Mouse (Mus musculus): ENCODE data around the gene Ciz1.

Gene Ciz1

DNA sequence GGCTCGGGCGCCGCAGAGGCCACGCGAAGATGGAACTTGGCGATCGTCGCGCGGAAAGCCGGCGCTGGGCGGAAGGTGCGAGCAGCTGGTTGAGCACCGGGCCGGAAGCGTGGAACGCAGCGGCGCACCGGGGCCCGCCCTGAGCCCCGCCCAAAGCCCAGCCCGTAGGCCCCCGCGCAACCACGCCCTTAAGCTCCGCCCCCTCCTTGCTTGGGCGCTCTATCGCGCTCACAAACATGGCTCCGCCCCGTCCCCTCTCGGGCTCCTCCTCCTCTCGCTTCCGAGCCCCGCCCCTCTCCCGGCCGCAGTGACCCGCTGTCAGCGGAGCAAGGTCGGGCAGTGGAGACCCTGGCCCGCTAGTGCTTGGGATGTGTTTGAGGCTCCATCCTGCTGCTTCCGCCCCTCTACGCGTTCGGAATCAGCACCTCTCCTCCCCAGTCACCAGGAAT, 29.7 kb downstream of the Ciz1 start, which contains the start of gene 1110008P14Rik:
Gene 1110008P14Rik (minus strand): TSS at position 164 of the 449 bp plus-strand sequence.
- peak; percentile 95 for DNase-seq

DNA sequence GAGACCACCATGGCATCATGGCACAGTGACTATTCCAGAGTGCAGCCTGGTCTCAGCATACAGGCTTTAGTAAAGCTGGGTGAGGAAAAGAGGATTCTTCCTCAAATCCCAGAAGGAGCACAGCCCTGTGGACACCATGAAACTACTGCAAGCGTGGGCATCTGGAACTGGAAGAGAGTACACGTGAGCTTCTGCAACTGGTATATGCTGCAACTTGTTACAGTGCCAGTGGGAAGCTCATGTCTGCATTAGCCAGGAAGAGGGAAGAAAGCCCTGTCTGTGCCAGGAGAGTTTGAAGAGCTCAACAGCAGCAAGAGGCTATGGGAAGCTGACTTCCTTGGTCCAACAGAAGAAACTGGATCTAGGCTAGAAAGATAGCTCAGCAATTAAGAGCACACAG, 30.6 kb downstream of the Ciz1 start:
- DNase-seq: no peak

DNA sequence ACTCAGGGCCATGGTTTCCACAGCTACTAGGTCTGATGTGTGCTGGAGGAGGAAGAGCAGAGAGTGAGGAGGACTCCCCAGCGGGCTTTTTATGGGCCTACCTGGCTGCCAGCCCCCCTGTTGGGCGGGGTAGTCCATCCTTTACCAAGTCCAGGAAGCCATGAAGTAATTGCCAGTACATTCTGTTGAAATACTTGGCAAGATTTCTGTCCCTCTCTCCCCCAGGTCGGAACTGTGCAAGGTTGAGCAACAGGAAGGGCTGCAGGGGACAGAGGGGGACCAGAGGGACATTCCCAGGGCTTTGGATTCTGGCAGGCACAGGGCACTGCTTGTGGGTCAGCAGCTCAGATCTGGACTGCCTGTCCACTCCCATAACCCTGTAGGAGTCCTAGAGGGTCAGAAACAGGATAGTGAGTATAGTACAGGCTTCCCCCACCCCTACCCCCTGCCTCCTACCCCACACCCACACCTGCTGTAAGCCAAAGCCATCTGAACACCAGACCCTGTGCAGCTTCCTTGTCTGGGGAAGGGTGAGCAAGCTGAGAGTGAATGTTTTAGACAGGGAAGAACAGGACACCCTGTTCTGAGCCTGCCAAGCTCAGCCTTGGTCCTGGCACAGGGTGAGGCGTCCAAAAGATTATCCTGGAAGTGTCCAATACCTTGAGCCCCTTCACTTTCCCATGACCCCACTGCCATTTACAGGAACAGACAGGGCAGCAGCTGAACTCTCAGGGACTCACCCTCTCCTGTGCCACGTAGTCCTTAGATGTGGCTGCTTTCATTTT, 35.8 kb downstream of the Ciz1 start, which contains the start of gene Lcn2:
Gene Lcn2 (minus strand): TSS at position 547 of the 785 bp plus-strand sequence.
- DNase-seq: no peak

DNA sequence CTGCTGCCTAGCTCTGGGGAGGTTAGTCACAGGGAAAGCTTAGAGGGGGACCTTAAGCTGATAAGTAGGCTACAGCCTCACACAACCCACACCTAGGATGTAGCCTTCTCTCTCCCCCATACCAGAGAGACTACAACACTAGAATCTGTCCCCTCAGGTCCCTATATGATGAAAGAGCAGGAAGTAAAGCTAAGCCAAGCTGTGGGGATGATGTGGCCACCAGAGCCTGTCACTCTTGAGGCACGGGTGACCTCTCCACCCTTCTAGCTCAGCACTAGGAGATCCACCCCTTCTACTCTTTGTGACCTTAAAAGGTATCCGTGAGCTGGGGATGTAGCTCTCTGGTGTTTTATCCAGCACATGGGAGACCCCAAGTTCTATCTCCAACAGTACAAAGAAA, 37.0 kb downstream of the Ciz1 start:
- no peak for DNase-seq

DNA sequence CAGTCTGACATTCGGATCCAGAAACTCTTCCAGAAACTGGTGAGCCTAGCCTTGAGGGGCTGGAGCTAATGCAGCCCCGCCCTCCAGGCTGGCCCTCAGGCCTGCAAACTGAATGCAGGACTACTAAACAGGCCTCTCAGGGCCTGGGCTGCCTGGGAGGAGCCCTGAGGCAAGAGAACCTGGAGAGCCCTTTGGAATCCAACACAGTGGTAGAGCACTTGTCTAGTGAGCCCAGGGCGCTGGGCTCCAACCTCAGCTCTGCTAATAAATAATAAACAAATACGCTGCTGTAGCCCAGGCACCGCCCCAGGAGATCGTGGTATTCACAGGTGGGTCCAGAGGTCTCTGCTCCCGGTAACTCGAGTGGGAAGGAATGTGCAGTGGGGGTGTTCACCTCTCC, 38.7 kb downstream of the Ciz1 start:
- DNase-seq: peak; percentile 76

DNA sequence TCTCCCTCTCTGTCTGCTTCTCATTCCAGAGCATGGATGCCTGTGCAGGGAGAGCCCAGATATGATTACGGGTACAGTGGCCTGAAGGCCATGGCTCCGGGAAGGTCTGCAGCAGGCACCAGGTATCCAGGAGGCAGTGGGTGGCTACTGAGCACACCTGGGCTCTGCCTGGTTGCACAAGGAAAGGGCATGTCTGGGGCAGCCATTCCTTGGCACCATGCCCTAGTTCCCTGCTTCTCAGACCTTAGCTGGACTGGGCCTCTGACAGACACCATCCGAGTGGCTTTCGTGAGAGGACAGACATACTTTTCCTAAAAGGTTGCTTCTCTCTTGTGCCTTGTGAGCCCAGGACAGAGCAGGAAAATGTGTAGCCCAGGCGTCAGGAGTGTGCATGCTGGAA, 39.9 kb downstream of the Ciz1 start:
- DNase-seq: peak; percentile 83

DNA sequence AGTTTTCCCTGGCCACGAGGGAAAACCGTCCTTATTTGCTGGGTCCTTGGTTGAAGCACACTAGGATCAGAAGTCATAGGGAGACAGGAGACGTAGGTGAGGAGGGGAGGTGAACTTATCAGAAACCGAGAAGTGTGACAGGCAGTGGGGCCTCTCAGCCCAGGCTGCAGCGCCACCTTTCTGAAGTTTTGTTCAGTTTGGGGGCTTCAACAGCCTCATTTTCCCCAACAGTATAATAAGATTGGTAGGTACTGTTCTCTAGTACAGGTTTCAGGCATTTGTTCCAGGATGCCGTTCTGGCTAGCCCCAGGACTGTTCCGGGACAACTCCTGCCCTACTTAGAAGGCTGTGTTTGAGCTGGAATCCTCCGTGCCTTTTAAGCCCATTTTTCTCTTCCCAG, 42.8 kb downstream of the Ciz1 start:
- peak; percentile 64 for DNase-seq

DNA sequence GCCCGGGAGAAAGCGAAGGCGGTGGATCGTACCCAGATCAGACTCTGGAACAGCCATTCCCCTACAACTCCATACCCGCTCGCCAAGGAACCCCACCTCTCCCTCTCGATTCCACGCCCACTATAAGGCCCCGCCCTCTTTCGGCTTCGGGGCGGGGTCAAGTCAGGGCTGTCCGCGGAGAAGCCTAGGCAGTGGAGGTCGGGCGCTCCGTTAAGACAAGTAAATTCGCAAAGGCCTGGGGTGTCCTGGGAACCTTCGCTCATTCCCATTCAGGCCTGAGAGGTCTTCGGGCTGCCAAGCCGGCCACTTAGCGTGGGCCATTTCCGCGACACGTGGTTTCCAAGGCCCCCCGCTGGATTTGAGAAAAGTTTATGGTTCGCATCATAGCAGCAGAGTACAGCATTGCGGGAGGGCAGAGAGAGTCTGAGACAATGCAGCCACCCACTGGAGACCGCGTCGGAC, 43.4 kb downstream of the Ciz1 start, which contains the start of gene Ptges2:
Gene Ptges2 (plus strand): TSS at position 413 of the 462 bp plus-strand sequence.
- DNase-seq: peak; percentile 96

DNA sequence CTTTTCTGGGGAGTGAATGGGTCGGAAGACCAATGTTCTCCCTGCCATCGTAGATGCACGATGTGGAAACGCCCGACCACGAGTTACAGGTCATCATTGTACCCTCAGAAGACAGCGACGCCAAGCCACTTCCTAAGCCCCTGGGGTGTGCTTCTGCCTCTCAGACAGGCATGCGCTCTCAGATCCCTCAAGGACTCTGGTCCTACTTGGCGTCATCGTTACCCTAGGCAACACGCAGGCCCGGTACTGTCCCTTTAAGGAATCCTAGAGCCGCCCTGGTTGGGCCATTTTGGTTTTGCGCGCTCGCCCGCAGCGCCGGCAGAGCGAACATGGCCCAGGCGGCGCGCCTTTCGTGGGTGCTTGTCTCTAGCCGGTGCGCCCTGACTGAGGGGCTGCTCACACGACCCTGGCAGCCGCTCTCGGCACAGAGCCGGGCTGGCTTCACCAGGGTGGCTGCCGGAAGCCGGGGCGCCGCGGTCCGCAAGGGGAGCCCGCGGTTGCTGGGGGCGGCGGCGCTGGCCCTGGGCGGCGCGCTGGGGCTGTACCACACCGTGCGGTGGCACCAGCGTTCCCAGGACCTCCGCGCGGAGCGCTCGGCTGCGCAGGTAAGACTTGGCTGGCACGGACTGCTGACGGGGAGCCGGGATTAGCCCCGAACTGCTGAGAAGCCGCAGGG, 44.0 kb downstream of the Ciz1 start:
- DNase-seq: peak; percentile 97

DNA sequence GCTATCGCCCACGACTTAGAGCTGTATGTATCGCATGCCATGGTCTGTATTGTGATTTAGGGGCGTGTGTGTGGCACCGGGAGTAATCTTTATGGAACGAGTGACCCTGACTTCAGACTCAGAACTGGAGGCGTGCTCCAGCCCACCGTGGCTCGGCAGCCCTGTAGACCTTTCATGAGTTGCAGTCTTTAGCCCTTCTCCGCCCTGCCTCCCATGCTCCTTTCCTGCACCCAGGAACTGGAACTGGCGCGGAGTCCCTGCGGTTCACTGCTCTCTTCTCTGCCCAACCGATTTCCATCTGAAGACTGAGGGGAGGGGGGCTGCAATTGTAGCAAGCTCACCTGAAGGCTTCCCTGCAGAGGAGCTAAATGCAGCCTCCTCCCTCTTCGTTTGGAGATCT, 44.6 kb downstream of the Ciz1 start:
- DNase-seq: no peak

DNA sequence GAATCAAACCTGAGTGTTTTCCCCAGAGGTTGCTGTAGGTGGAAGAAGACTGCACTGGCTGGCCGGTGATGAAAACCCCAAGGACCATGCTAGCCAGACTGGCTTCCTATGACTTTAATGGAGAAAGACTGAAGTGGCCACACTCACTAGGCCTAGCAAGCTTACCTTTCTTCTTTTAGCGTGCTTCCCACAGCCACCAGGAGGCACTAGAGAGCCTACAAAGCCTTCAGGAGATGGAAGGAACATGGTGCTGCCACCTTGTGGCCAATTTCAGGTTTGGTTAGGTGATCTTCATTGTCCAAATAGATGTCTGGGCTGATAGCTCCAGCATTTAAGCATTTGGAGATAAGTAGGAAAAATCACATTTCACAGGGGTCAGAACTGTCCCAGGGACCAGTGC, 52.5 kb downstream of the Ciz1 start:
- DNase-seq: peak; percentile 98

DNA sequence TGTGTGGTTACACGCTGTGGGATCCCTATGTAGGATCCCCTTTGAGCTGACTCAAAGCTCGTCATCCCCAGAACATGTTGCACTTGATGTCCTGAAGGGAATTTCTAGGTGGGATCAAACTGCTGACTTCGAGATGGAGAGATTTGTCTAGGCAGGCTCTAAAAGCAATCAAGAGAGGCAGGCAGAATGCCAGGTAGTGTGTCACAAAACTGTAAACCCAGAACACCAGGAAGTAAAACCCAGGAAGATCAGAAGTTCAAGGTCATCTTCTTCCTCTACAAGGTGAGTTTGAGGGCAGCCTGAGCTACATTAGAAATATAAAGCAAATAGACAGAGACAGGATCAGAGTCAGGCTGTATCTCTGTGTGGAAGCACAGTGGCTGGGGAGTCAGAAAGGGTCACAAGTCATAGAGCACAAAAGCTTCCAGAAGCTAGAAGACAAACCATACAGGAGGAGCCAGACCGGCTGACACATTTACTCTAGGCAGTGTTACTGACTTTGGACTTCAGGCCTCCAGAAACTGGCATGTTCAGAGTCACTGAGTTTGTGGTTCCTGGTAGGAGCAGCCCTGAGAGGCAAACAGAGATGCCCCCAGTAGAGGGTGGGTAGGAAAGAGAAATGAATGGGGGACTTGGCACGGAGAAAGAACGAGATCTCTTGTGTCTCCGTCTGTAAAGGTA, 55.2 kb downstream of the Ciz1 start:
- peak; percentile 77 for DNase-seq

DNA sequence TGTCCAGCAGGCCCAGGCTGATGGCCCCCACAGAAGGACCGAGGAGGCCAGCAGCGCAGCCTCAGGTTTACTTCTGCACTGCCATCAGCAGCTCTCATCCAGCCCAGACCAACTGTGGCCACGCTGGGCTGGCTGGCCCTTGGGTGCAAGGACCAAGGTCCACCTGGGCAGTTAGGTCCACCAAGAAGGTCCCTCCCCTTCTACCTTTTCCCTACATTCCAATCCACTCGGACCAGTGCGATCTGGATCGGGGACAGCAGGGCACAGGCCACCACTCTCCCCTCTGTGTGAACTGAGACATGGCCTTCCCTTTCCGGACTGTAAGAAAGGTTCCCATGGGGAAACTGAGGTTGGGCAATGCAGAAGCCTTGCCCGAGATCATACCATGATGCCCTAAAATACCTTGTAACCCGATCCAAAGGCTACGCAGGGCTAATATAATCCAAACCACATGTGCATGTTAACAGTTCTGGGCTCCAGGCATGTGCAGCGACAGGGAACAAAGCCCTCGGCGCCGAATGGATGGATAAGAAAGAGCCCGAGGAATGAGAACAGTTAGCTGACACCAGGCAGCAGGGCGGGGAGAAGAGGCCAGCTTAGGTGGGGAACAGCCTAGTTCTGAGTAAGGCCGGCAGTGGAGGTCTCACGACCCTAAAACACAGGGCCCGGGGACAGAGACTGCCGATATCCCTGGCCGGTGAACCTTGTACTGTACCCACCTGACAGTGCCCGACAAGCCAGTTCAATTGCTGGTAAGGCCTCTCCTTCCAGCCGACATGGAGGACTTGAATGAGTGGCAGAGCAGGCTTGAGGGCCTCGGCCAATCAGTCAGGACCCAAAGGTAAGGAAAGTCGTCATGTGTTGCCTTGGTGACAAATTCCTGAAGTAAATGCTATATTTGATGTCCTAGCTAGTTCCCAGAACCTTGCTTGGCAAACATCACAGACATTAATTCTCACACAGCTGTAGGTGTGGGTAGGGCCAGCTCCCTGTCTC, 56.6 kb downstream of the Ciz1 start:
- DNase-seq: peak; percentile 95

DNA sequence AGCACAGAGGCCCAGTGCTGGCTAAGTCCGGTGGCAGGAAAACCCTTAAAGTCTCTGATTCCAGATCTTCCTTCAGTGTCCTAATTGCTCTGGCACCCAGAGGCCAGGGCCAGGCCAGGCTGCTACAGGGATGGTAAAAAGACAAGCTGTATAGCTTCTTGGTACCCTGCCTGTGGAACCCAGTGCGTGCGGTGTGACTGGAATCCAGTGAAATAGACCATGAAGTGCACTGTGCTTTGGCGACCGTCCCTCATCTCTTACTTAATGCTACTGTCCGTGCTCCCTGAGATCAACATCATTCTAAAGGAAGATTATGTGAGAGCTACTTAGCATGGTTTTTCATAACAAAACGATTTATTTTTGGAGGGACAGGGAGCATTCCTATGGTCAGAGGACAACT, 59.3 kb downstream of the Ciz1 start:
- no peak for DNase-seq

DNA sequence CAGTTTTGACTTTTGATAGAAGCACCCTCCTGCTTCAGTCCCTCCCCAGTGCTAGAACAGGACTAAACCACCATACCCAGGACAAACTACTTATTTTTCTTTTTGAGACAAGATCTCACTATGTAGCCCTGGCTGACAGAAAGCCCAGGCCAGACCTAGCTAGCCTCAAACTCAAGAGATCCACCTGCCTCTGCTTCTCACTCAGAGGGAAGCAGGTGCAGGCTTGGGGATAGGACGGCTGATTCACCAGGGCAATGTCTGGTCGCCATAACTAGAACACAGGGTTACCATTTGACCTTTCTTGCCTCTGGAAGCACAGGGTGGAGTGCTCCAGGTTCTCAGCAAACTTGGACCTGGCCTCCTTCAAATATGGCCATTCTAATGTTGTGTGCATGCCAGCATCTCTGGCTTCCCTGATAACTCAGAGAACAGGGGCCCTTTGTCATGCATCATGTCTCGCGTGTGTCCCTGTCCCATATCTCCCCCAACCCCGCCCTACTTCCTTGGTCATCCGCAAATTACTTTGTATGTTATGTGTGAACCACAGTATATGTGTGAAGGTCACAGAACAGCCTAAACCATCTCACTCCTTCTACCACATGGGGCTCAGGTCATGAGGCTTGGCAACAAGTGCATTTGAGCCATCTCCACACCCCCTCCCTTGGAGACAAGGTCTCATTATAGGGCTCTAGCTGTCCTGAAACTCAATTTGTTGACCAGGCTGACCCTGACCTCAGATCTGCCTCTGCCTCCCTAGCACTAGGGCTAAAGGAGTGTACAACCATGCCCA, 60.8 kb downstream of the Ciz1 start:
- no peak for DNase-seq

DNA sequence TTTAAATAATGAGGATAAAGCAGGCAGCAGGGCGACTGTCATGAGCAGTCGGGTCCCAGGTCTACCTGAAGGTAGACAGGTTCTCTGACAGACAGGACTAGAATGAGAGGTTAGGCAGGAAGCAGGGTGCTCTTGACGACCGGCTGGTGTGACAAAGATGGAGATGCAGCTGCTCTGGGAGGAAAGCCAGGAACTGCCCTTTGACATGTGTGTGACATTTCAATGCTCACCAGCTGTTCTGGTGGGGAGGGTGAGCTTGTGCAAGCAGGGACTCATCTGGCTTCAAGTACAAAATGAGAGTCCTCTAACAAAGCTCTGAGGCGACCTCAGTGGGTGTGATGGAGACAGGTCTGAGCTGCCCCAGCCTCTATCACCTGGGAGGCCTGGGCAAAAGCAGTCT, 61.8 kb downstream of the Ciz1 start:
- peak; percentile 61 for DNase-seq

DNA sequence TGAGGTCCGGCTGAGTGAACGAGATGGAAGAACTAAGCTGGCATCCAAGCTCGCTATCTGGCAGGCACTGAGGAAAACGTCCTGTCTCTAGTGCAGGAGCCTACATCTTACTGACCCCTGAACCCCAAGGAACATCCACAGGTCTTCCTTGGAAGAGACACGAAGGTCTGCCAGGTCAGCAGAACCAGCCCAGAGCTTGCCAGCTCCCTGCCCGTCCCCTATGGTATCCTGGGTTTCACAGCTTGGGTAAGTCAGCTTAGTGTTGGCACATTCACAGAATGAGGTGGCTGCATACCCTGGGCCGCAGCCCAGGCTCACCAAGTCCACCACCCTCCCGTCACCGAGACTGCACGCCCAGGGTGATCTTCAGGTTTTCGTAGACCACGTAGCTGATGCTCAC, 63.7 kb downstream of the Ciz1 start:
- DNase-seq: peak; percentile 56

DNA sequence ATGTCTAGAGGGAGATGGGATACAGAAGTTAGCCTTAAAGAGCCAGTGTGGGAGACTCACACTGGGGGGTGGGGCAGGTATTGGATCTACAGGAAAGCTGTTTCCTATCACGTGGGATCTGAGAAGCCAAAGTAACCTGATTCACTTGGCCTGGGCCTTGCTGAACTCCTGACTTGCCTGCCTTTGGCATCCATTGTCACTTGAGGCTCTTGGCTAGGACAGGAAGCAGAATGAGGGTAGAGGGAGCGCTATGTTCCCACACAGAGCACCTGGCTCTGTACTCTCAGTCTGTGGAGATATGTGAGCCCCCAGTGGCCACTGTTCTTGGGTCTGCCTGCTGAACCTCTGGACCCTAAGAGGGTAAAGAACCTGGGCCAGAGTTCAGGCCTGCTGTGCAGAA, 64.4 kb downstream of the Ciz1 start:
- no peak for DNase-seq

DNA sequence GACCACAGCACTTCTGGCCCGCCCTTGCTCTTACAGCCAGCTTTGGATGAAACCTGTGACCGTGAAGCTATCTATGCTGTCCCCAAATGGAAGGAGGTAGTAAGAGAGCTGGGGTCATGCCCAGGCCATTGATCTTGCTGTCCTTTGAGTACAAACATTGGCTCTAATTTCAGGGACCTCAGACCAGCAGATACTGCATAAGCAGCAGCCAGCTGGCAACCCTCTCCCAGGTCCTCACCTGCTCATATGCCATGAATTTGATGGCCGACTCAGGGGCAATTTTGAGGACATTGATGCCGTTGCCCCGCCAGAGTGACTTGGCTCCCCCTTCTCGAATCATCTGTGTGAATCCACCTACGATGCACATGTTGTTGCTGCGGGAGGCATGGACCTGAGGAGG, 65.4 kb downstream of the Ciz1 start:
- DNase-seq: no peak

DNA sequence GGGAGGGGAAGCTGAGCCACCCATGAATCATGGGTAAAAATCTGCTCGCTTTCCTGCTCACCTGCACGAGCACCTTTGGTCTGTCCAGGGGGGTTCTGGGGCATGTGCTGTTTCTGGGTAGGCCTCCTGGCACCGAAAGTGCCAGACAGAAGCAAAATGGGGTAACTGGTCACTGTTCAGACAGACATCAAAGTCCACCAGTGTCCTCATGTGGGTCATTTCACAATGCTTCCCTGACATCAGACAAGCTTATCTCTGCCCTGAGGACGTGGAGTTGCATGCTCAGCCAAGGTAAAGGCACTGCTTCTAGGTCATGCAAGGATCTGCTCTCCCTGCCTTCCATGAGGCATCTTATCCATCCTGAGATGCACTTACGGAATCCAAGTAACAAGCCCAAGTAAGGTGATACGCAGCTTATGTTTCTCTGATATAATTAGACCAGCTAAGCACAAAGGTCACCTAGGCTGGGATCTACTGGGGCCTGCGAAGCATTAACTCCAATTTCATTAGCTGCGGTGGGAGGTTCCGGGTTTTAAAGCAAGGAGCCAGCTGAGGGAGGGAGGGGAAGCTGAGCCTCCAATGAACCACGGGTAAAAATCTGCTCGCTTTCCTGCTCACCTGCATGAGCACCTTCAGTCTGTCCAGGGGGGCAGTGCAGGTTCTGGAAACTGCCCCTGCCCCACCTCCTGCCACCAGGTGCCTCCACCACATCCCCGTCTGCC, 66.5 kb downstream of the Ciz1 start:
- DNase-seq: peak; percentile 86

DNA sequence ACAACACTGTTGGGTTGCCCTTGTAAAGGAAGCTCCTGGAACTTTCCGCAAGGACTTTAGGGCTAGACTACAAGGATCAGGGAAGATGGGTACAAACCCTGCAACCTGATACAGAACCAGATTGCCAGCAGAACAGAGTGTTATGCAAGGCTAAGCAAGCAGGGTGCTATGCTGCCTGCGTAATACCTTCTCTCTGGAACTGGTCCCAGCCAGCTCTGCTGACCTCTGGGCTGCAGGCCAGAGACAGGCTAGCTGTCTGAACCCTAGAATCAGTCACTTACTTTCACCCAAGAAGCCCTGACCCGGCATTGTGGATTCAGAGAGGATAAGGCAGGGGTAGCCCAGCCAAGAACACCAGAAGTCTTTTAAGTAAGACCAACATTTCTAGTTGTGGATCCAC, 67.2 kb downstream of the Ciz1 start:
- DNase-seq: peak; percentile 97

Data from kidney, adult 9 months (tissue).